Comparison of ENCODE assay signal across 8 mouse cellular contexts in genomic region chrX:150547239-150547638, GRCm38 (mm10). TPM values are rescaled to one million over a fixed set of nuclear protein-coding genes. Genes with fewer than 3 reads are reported as not detected.
DNase-seq lines count a peak whose midpoint lies in the region; ATAC-seq lines count a peak whose summit lies in the region.

TSS of gene Alas2 (plus strand) at chrX:150547375.

- DNase-seq in lung, adult 18-20 months: no peak
- DNase-seq in kidney, postnatal 14 days: no peak
- no peak for DNase-seq in layer of hippocampus, postnatal 25 days (ENCODE audit: extremely low spot score in 1 of 2, low spot score in 1 of 2)
- DNase-seq in ovary, postnatal 10 days (ENCODE audit: low spot score): no peak

- ATAC-seq in lung, embryonic 16.5 days (ENCODE audit: low read depth): no peak
- peak; percentile 51 for ATAC-seq in erythroblast, adult 5-6 weeks (replicated peaks; ENCODE audit: low FRiP score, poor library complexity, severe bottlenecking)
- ATAC-seq in hindbrain, embryonic 13.5 days (ENCODE audit: low FRiP score): no peak
- ATAC-seq in monocyte, adult 5-6 weeks (replicated peaks; ENCODE audit: insufficient number of reproducible peaks, low FRiP score, low TSS enrichment, poor library complexity, severe bottlenecking): no peak

- no peak within 1 kb of the TSS for H3K4me2 ChIP-seq in lung, embryonic 16.5 days (ENCODE audit: low read depth, low read length)
- no peak within 1 kb of the TSS for H3K4me2 ChIP-seq in hindbrain, embryonic 13.5 days

- no peaks in the 10 kb centered on the region for H3K9me3 ChIP-seq in lung, embryonic 16.5 days (ENCODE audit: control insufficient read depth, low read length)
- no peaks in the 10 kb centered on the region for H3K9me3 ChIP-seq in hindbrain, embryonic 13.5 days

- no peak within 1 kb of the TSS for H3K4me3 ChIP-seq in lung, embryonic 16.5 days (ENCODE audit: low read length)
- no peak within 1 kb of the TSS for H3K4me3 ChIP-seq in hindbrain, embryonic 13.5 days

- H3K9ac ChIP-seq in lung, embryonic 16.5 days (ENCODE audit: low read length): no peak within 1 kb of the TSS
- H3K9ac ChIP-seq in hindbrain, embryonic 13.5 days: no peak within 1 kb of the TSS

- H3K27me3 ChIP-seq in lung, embryonic 16.5 days (ENCODE audit: control insufficient read depth, insufficient read depth, low read depth, low read length): no peaks in the 10 kb centered on the region
- 0 out of 2 replicates have a peak, but pooled peaks cover 3% of the 10 kb centered on the region for H3K27me3 ChIP-seq in hindbrain, embryonic 13.5 days

- no peaks in the 10 kb centered on the region for H3K4me1 ChIP-seq in lung, embryonic 16.5 days (replicated peaks; ENCODE audit: control insufficient read depth, insufficient read depth, low read length)
- H3K4me1 ChIP-seq in hindbrain, embryonic 13.5 days (replicated peaks): no peaks in the 10 kb centered on the region

- H3K36me3 ChIP-seq in lung, embryonic 16.5 days (ENCODE audit: control insufficient read depth, insufficient read depth, low read length): no peaks in the 10 kb centered on the region
- peaks cover 8% of the 10 kb centered on the region; the same call in 1 of the 2 replicates for H3K36me3 ChIP-seq in hindbrain, embryonic 13.5 days

- 28% methylated on average over 5 of the region's 5 CpGs for WGBS in lung, embryonic 16.5 days
- WGBS in hindbrain, embryonic 13.5 days: 59% methylated on average over 5 of the region's 5 CpGs

- no peak within 1 kb of the TSS for H3K27ac ChIP-seq in lung, embryonic 16.5 days (ENCODE audit: low read length)
- H3K27ac ChIP-seq in hindbrain, embryonic 13.5 days: no peak within 1 kb of the TSS

RNA-seq across cellular contexts. Expression of gene Alas2, which starts in this region (rescaled TPM):
- polyA plus RNA-seq in lung, embryonic 16.5 days (2015; fragmentation: Nextera tagmentation; extraction: Ambion mirVana): 143 and 167 TPM in 2 replicates
- 3,542 and 3,686 TPM in 2 replicates for total RNA-seq in erythroblast, adult 5-6 weeks (2015; ENCODE audit: low replicate concordance)
- 3,400 and 3,878 TPM in 2 replicates for total RNA-seq in erythroblast, adult 5-6 weeks (2017; ENCODE audit: low replicate concordance)
- 24.6 and 27.5 TPM in 2 replicates for polyA plus RNA-seq in hindbrain, embryonic 13.5 days (2015; fragmentation: Nextera tagmentation; extraction: Ambion mirVana)
- total RNA-seq in monocyte, adult 5-6 weeks (2017): 19.3 to 201 TPM (median 183 TPM) in 3 replicates
- 1 to 10 TPM; 9.2 to 9.4 TPM for total RNA-seq in layer of hippocampus, postnatal 25 days (2021)

Comparison
In these comparisons a context has a peak if more than half of its experiments do, and no peak if none do; other contexts are left out.
1. RNA of gene Alas2 (total RNA-seq): 3,400 to 3,878 TPM in erythroblast, adult 5-6 weeks; 19.3 to 201 TPM in monocyte, adult 5-6 weeks and 9.2 to 9.4 TPM in layer of hippocampus, postnatal 25 days; every median in the first group is over 10 times any median in the second.